Mouse (Mus musculus) megakaryocyte, adult 5-6 weeks (primary cell): ENCODE results near the gene Olfr1099. TPM values are rescaled to one million over a fixed set of nuclear protein-coding genes. Genes with fewer than 3 reads are reported as not detected.

Experiments used
- ATAC-seq: 2 replicates; pipeline ENCODE4 v1.8.0; 2016; ENCODE audit warnings: mild to moderate bottlenecking, inconsistent platforms; ENCODE audit not compliant: poor library complexity, severe bottlenecking
- total RNA-seq, 2 experiments: library from RNA; stranded (forward) in 1 of 2; stranded (reverse) in 1 of 2; fragments of 153-499, 151-499 nt in 1 of 2; fragments of 221-1000, 200-1000 nt in 1 of 2; gene quantifications; 2 replicates each; pipeline versions ENCODE4 v1.2.3 to v1.2.4; 2015 to 2017

Gene Olfr1099
- total RNA-seq (2015) (not detected in 2 replicates), total RNA-seq (2017) (not detected in 2 replicates)

DNA sequence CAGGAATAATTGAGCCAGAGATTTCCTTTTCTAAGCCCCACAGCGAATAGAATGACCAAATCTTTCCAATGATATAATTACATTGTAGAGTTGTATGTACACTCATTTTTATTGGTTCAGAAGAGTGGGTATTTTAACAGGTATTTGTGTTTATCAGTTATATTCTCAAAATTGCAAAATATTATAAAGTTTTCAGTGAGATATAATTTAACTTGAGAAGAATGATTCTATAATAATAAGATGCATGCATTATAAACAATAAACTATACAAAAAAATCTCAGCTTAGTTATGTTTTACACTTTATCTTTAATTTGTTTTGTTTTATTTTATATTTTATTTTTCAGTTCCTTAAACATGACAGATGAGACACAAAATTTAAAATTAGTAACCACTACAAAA is at the start of gene Olfr1099:
Olfr1099 (minus strand) TSS at position 101 of the 400 bp plus-strand sequence.
- no peak for ATAC-seq

GRCm38 (mm10) chr2:86998098-86998497 is 37.6 kb upstream of the Olfr1099 start, which contains the start of gene Olfr1102:
Olfr1102 (plus strand) TSS chr2:86998398.
- ATAC-seq, result no peak

DNA sequence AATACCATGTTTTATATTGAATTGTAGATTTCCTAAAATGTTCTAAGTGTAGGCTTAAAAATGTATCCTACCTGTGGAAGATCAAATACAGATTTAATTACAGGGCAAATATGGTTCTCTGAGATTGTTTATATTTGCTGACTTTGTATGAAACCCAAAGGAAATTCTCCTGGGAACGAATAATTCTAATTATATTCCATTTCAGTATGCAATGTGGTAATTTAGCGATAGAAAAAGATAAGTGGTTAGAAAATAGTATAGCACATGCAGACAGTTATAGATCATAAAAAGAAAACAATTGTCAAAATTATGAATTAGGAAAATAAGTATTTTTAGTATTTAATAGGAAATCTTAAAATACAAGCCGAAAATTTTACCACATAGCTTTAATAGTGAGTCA is 30.6 kb upstream of the Olfr1099 start, which contains the start of gene Olfr1101:
Olfr1101 (minus strand) TSS at position 101 of the 400 bp plus-strand sequence.
- no peak for ATAC-seq

GRCm38 (mm10) chr2:86979854-86980253 is 19.4 kb upstream of the Olfr1099 start, which contains the start of gene Olfr1100:
Olfr1100 (minus strand) TSS chr2:86979954.
- no peak for ATAC-seq

DNA sequence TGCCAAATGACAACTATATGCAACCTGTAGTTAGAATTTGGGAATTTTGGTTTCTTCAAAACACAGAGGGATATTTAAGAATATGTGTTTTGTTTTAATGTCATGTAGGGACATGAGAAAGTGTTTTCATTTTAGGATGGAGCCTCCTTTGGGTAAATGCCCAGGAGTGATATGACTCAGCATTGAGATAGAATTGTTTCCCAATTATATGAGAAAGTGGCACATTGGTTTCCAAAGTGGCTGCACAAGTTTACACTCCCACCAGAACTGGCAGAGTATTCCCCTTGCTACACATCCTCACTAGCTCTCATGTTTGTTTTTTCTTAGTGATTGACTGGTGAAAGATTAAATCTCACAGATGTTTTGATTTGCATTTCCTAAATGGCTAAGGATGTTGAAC is 33.9 kb downstream of the Olfr1099 start:
- ATAC-seq, result no peak

DNA sequence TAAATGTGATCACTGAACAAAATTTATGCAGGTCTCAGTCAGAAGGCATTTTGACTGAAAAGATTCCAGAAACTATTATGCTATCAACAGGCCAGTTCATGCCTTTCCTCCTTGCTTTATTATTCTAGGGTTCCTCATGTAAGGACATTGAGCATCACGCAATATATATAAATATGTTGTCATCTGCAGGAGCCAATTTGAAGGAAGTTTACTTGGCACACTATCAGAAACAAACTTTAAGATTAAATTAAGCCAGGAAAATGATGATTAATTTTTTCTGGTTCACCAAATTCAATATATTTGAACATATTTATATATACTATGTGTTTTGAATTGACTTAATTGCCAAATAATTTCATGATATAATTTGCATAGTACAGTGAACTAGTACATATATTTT is 36.0 kb downstream of the Olfr1099 start, which contains the start of gene Olfr1098:
Olfr1098 (minus strand) TSS at position 101 of the 400 bp plus-strand sequence.
- ATAC-seq, result no peak

DNA sequence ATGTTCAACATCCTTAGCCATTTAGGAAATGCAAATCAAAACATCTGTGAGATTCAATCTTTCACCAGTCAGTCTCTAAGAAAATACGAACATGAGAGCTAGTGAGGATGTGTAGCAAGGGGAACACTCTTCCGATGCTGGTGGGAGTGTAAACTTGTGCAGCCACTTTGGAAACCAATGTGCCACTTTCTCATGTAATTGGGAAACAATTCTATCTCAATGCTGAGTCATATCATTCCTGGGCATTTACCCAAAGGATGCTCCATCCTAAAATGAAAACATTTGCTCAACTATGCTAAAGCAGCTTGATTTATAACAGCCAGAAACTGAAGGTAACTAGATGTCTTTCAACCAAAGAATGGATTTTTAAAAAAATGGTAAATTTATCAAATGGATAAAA is 54.8 kb downstream of the Olfr1099 start:
- no peak for ATAC-seq

Other genes starting within 250 kb of the Olfr1099 start
- gene Olfr1089, start 227.0 kb downstream of the Olfr1099 start, total RNA-seq (2015), result not detected in 2 replicates
- not detected in 2 replicates for gene Olfr1089, start 227.0 kb downstream of the Olfr1099 start, total RNA-seq (2017)
- gene Olfr1090, start 201.7 kb downstream of the Olfr1099 start, total RNA-seq (2015), result not detected in 2 replicates
- not detected in 2 replicates for gene Olfr1090, start 201.7 kb downstream of the Olfr1099 start, total RNA-seq (2017)
- gene Olfr1093, start 178.2 kb downstream of the Olfr1099 start, total RNA-seq (2015), result not detected in 2 replicates
- not detected in 2 replicates for gene Olfr1093, start 178.2 kb downstream of the Olfr1099 start, total RNA-seq (2017)
- gene Olfr141, start 150.7 kb downstream of the Olfr1099 start, total RNA-seq (2015), result not detected in 2 replicates
- gene Olfr141, start 150.7 kb downstream of the Olfr1099 start, total RNA-seq (2017), result not detected in 2 replicates
- not detected in 2 replicates for gene Olfr1094, start 136.0 kb downstream of the Olfr1099 start, total RNA-seq (2015)
- not detected in 2 replicates for gene Olfr1094, start 136.0 kb downstream of the Olfr1099 start, total RNA-seq (2017)
- not detected in 2 replicates for gene Olfr1095, start 109.0 kb downstream of the Olfr1099 start, total RNA-seq (2015)
- gene Olfr1095, start 109.0 kb downstream of the Olfr1099 start, total RNA-seq (2017), result not detected in 2 replicates
- gene Gm13723, start 85.9 kb downstream of the Olfr1099 start, total RNA-seq (2015), result not detected in 2 replicates
- gene Gm13723, start 85.9 kb downstream of the Olfr1099 start, total RNA-seq (2017), result not detected in 2 replicates
- gene Olfr1097, start 68.5 kb downstream of the Olfr1099 start, total RNA-seq (2015), result not detected in 2 replicates
- gene Olfr1097, start 68.5 kb downstream of the Olfr1099 start, total RNA-seq (2017), result not detected in 2 replicates
- gene Olfr1098, start 36.1 kb downstream of the Olfr1099 start, total RNA-seq (2015), result not detected in 2 replicates
- gene Olfr1098, start 36.1 kb downstream of the Olfr1099 start, total RNA-seq (2017), result not detected in 2 replicates
- gene Olfr1100, start 19.3 kb upstream of the Olfr1099 start, total RNA-seq (2015), result not detected in 2 replicates
- gene Olfr1100, start 19.3 kb upstream of the Olfr1099 start, total RNA-seq (2017), result not detected in 2 replicates
- not detected in 2 replicates for gene Olfr1101, start 30.5 kb upstream of the Olfr1099 start, total RNA-seq (2015)
- not detected in 2 replicates for gene Olfr1101, start 30.5 kb upstream of the Olfr1099 start, total RNA-seq (2017)
- gene Olfr1102, start 37.7 kb upstream of the Olfr1099 start, total RNA-seq (2015), result not detected in 2 replicates
- not detected in 2 replicates for gene Olfr1102, start 37.7 kb upstream of the Olfr1099 start, total RNA-seq (2017)
- not detected in 2 replicates for gene Olfr1104, start 66.4 kb upstream of the Olfr1099 start, total RNA-seq (2015)
- gene Olfr1104, start 66.4 kb upstream of the Olfr1099 start, total RNA-seq (2017), result not detected in 2 replicates
- gene Olfr1105, start 75.8 kb upstream of the Olfr1099 start, total RNA-seq (2015), result not detected in 2 replicates
- gene Olfr1105, start 75.8 kb upstream of the Olfr1099 start, total RNA-seq (2017), result not detected in 2 replicates
- gene Olfr1106, start 91.6 kb upstream of the Olfr1099 start, total RNA-seq (2015), result not detected in 2 replicates
- not detected in 2 replicates for gene Olfr1106, start 91.6 kb upstream of the Olfr1099 start, total RNA-seq (2017)
- gene Olfr1107, start 115.1 kb upstream of the Olfr1099 start, total RNA-seq (2015), result not detected in 2 replicates
- gene Olfr1107, start 115.1 kb upstream of the Olfr1099 start, total RNA-seq (2017), result not detected in 2 replicates
- gene Olfr1109, start 135.3 kb upstream of the Olfr1099 start, total RNA-seq (2015), result not detected in 2 replicates
- gene Olfr1109, start 135.3 kb upstream of the Olfr1099 start, total RNA-seq (2017), result not detected in 2 replicates
- gene Olfr259, start 153.9 kb upstream of the Olfr1099 start, total RNA-seq (2015), result not detected in 2 replicates
- not detected in 2 replicates for gene Olfr259, start 153.9 kb upstream of the Olfr1099 start, total RNA-seq (2017)
- not detected in 2 replicates for gene Olfr1110, start 179.6 kb upstream of the Olfr1099 start, total RNA-seq (2015)
- gene Olfr1110, start 179.6 kb upstream of the Olfr1099 start, total RNA-seq (2017), result not detected in 2 replicates
- gene Olfr1111, start 191.9 kb upstream of the Olfr1099 start, total RNA-seq (2015), result not detected in 2 replicates
- gene Olfr1111, start 191.9 kb upstream of the Olfr1099 start, total RNA-seq (2017), result not detected in 2 replicates
- gene Olfr1112, start 227.1 kb upstream of the Olfr1099 start, total RNA-seq (2015), result not detected in 2 replicates
- gene Olfr1112, start 227.1 kb upstream of the Olfr1099 start, total RNA-seq (2017), result not detected in 2 replicates
- gene Olfr1113, start 248.3 kb upstream of the Olfr1099 start, total RNA-seq (2015), result not detected in 2 replicates
- not detected in 2 replicates for gene Olfr1113, start 248.3 kb upstream of the Olfr1099 start, total RNA-seq (2017)